Mouse (Mus musculus) small intestine, adult 2 months (tissue): Measurements from ENCODE around the gene Il18r1.

ENCODE experiments used
- CTCF ChIP-seq: fragments of 200-500 bp; IDR thresholded peaks from 2 replicates; pipeline ENCODE4 v1.5.1; 2012; ENCODE audit warnings: low read depth, mild to moderate bottlenecking, control low read depth, inconsistent platforms, low read length, moderate library complexity, mixed read lengths; ENCODE audit not compliant: insufficient replicate concordance, insufficient read length; ENCODE audit errors: extremely low read depth
- POLR2A ChIP-seq: fragments of 200-500 bp; IDR thresholded peaks from 2 replicates; pipeline ENCODE4 v1.6.1; 2012; ENCODE audit warnings: low read depth, mild to moderate bottlenecking, control low read depth, inconsistent platforms, low read length, moderate library complexity

DNA sequence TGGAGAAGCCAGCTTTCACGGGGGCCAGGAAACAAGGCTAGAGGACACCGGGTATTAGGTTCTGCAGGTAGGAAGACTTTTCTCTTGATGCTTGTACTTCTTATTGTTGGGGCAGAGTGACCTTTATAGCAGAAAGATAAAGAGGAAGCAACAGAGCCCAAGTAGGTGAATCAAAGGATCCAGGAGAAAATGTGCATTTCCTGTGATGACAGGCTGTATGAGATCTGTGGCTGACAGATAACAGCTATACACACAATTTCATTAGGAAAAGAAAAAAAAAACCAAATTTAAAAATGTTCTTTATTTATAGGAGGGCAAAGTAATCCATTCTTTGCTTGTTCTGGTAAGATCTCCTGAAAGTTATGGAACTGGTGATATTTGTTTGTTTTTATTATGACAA lies 28.0 kb upstream of the Il18r1 start:
- TF ChIP-seq CTCF (no peak), POLR2A (no peak)
